In genomic region chr1:92696848-92697247, GRCm38 (mm10) we compare ENCODE assay signal across 10 mouse cellular contexts. TPM values are rescaled to one million over a fixed set of nuclear protein-coding genes. Genes with fewer than 3 reads are reported as not detected.
DNase-seq lines count a peak whose midpoint lies in the region; ATAC-seq and TF ChIP-seq lines count a peak whose summit lies in the region.
"Had no signal": no experiment of that assay in that cellular context is flagged by ENCODE, and none has a peak within 500 bp of the region (broad histone marks: within the 10 kb centered on the region; RNA-seq: fewer than 3 reads in every experiment).

No protein-coding gene starts in this region.

- peak; percentile 75 for ATAC-seq in frontal cortex, adult (ENCODE audit: low TSS enrichment)
- ATAC-seq in kidney, postnatal 0 days (replicated peaks; ENCODE audit: low FRiP score, low read depth) = no peak; the same call in 1 of the 2 replicates
- ATAC-seq in liver, embryonic 13.5 days (ENCODE audit: low read depth) = no peak

- H3K9ac ChIP-seq in kidney, postnatal 0 days (ENCODE audit: low read depth, low read length) = no peak overlapping the region
- H3K9ac ChIP-seq in liver, embryonic 13.5 days = no peak overlapping the region

- no peaks in the 10 kb centered on the region for H3K9me3 ChIP-seq in kidney, postnatal 0 days (replicated peaks; ENCODE audit: low read length)
- H3K9me3 ChIP-seq in liver, embryonic 13.5 days (replicated peaks) = no peaks in the 10 kb centered on the region

- DNase-seq in 3134 (ENCODE audit: extremely low read depth, insufficient read length, low spot score) (peak; percentile 47), MN1 (ENCODE audit: low spot score) (peak; percentile 88)
- peak; percentile 68 to 77 for DNase-seq in cerebellum, adult 2 months
- DNase-seq in kidney, postnatal 0 days (ENCODE audit: low spot score) = peak; percentile 85
- DNase-seq in liver, embryonic 13.5 days = peak; percentile 11
- DNase-seq in ovary, postnatal 10 days (ENCODE audit: low spot score) = peak; percentile 54
- DNase-seq in thymus, postnatal 0 days (ENCODE audit: low spot score) = peak; percentile 72

- H3K4me3 ChIP-seq in cerebellum, adult 2 months (replicated peaks; ENCODE audit: insufficient read depth, low read depth, low read length) = no peak overlapping the region
- no peak overlapping the region for H3K4me3 ChIP-seq in kidney, postnatal 0 days (replicated peaks; ENCODE audit: low read depth, low read length)
- no peak overlapping the region for H3K4me3 ChIP-seq in liver, embryonic 13.5 days (replicated peaks)
- H3K4me3 ChIP-seq: erythroblast, embryonic 14.5 days had no signal

- no peak overlapping the region for H3K27ac ChIP-seq in cerebellum, adult 2 months (ENCODE audit: insufficient read depth, low read length)
- no peak overlapping the region for H3K27ac ChIP-seq in kidney, postnatal 0 days
- H3K27ac ChIP-seq in liver, embryonic 13.5 days = no peak overlapping the region

- H3K4me1 ChIP-seq in cerebellum, adult 2 months (ENCODE audit: control insufficient read depth, insufficient read depth, low read length) = peaks cover 18% of the 10 kb centered on the region
- H3K4me1 ChIP-seq in kidney, postnatal 0 days (replicated peaks; ENCODE audit: insufficient read depth, low read length) = peaks cover 7% of the 10 kb centered on the region; the same call in 1 of the 2 replicates
- H3K4me1 ChIP-seq in liver, embryonic 13.5 days (replicated peaks) = peaks cover 9% of the 10 kb centered on the region

- H3K4me2 ChIP-seq in kidney, postnatal 0 days (ENCODE audit: low read length) = no peak overlapping the region
- H3K4me2 ChIP-seq in liver, embryonic 13.5 days = no peak overlapping the region

- TF ChIP-seq CTCF in cerebellum, adult 2 months (IDR thresholded peaks at IDR 0.05; ENCODE audit: borderline replicate concordance, insufficient read depth, low read depth, low read length) = peak; percentile 82
- TF ChIP-seq CTCF in kidney, postnatal 0 days (IDR thresholded peaks at IDR 0.05; ENCODE audit: low read depth) = peak; percentile 81

- no peaks in the 10 kb centered on the region for H3K27me3 ChIP-seq in cerebellum, adult 2 months (ENCODE audit: control insufficient read depth, insufficient read depth, low read length)
- no peaks in the 10 kb centered on the region for H3K27me3 ChIP-seq in kidney, postnatal 0 days (ENCODE audit: insufficient read depth, low read length)
- H3K27me3 ChIP-seq in liver, embryonic 13.5 days = no peaks in the 10 kb centered on the region

- WGBS in cerebellum, adult 2 months = 34% methylated on average over 4 of the region's 4 CpGs
- 29% methylated on average over 4 of the region's 4 CpGs for WGBS in kidney, postnatal 0 days
- WGBS in liver, embryonic 13.5 days (ENCODE audit: insufficient replicate concordance) = 30% methylated on average over 4 of the region's 4 CpGs

- no peaks in the 10 kb centered on the region for H3K36me3 ChIP-seq in kidney, postnatal 0 days (ENCODE audit: insufficient read depth, low read length)
- no peaks in the 10 kb centered on the region for H3K36me3 ChIP-seq in liver, embryonic 13.5 days

- TF ChIP-seq POLR2A in cerebellum, adult 2 months (IDR thresholded peaks at IDR 0.05; ENCODE audit: borderline replicate concordance, insufficient read depth, low read length) = no peak

RNA-seq across cellular contexts. Expression of gene Otos, which starts 48.2 kb away (rescaled TPM):
- 0.07 and 0.13 TPM in 2 replicates for polyA plus RNA-seq in cerebellum, adult 2 months (2012; rRNA removed)
- polyA plus RNA-seq in kidney, postnatal 0 days (2015; fragmentation: Nextera tagmentation; extraction: Ambion mirVana) = 1.0 and 1.3 TPM in 2 replicates
- polyA plus RNA-seq in liver, embryonic 13.5 days (2015; fragmentation: Nextera tagmentation; extraction: Ambion mirVana) = not detected in 2 replicates
- 2.0 and 4.0 TPM in 2 replicates for polyA plus RNA-seq in thymus, postnatal 0 days (2015; fragmentation: Nextera tagmentation; extraction: Ambion mirVana)
- polyA plus RNA-seq: stomach, embryonic 14.5 days had no signal

RNA-seq across cellular contexts. Expression of gene Cops9, which starts 55.1 kb away (rescaled TPM):
- 374 and 414 TPM in 2 replicates for polyA plus RNA-seq in cerebellum, adult 2 months (2012; rRNA removed)
- 467 and 534 TPM in 2 replicates for polyA plus RNA-seq in kidney, postnatal 0 days (2015; fragmentation: Nextera tagmentation; extraction: Ambion mirVana)
- 204 and 226 TPM in 2 replicates for polyA plus RNA-seq in liver, embryonic 13.5 days (2015; fragmentation: Nextera tagmentation; extraction: Ambion mirVana)
- polyA plus RNA-seq in thymus, postnatal 0 days (2015; fragmentation: Nextera tagmentation; extraction: Ambion mirVana) = 459 and 464 TPM in 2 replicates

Comparison
In these comparisons a context has a peak if more than half of its experiments do, and no peak if none do; other contexts are left out.
1. DNase-seq: peak in every context shown above with its lines; median percentile 88 in MN1; 85 in kidney, postnatal 0 days; 72 in cerebellum, adult 2 months; 72 in thymus, postnatal 0 days; 54 in ovary, postnatal 10 days; 47 in 3134; 11 in liver, embryonic 13.5 days.